Mouse (Mus musculus) ES-Bruce4 (cell line): Measurements from ENCODE around the gene Dnttip2.

Experiments
- CTCF ChIP-seq: IDR thresholded peaks from one replicate; pipeline ENCODE4 v1.8.1; 2011; ENCODE audit warnings: low read depth, low read length
- EP300 ChIP-seq: IDR thresholded peaks from 2 replicates; pipeline ENCODE4 v1.6.1; 2011; ENCODE audit warnings: low read depth, low read length; ENCODE audit not compliant: insufficient read depth
- POLR2A ChIP-seq: IDR thresholded peaks from one replicate; pipeline ENCODE4 v1.8.1; 2011; ENCODE audit warnings: low read length; ENCODE audit not compliant: insufficient read depth

- TF ChIP-seq CTCF = no peak
- TF ChIP-seq POLR2A = no peak
- no peak for TF ChIP-seq EP300
Measured at GRCm38 (mm10) chr3:122322226-122322625, 48.0 kb downstream of the Dnttip2 start.
